Mouse (Mus musculus) liver, adult 2 months (tissue): ENCODE data around the gene Dusp16.

Source experiments
- CTCF ChIP-seq: fragments of 200-500 bp; IDR thresholded peaks from 2 replicates; pipeline ENCODE4 v1.5.1; 2011; ENCODE audit warnings: low read depth, low read length, control low read depth
- POLR2A ChIP-seq: fragments of 200-500 bp; IDR thresholded peaks from 2 replicates; pipeline ENCODE4 v1.6.1; 2011; ENCODE audit warnings: low read length, control low read depth; ENCODE audit not compliant: insufficient read depth; ENCODE audit errors: extremely low read depth

DNA sequence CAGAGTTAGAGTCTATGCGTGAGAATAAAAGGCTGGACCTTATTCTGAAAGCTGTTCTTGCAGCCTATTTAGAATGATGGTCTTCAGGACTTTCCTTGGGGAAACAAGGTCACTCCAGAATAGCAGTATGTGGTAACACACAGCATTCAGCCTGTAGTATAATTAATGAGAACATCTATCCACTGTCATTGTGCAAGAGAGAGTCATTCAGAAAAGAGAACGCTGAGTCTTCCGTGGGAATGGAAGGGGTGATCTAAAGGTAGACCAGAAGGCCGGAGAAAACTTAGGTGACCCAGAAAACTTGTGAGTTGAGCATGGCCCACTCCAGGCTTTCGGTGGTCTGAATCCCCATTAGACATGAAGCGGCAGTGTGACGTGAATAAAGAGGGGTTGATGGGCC lies 90.2 kb downstream of the Dusp16 start:
- TF ChIP-seq CTCF (no peak), POLR2A (no peak)
